Mouse (Mus musculus): ENCODE results near the gene Snw1.

DNA sequence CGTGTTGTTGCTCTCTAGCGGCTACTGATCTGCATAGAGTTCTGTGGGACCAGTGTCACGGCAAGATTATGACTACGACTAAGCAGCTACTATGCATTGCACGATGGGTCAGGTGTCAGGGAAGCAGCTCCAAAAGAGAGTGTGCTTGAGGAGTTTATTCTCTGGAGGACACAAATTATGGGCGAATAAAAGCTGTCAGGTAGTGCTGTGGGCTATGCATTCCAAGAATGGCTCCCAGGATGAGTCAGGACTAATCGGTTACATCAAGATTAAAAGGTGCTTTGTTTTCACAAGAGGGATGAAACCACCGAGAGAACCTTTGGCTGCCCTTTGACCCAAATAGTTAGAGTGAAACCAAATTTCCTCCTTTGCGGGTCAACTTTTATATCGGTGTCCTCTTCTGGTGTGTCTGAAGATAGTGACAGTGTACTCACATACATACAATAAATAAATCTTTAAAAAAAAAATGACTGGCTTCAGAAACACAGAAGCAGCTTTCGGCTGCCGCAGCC lies 52.0 kb downstream of the Snw1 start:
- TF ChIP-seq POLR2A (IDR thresholded peaks at IDR 0.05; ENCODE audit: borderline replicate concordance, low read depth, low read length) (no peak), CTCF (IDR thresholded peaks at IDR 0.05; ENCODE audit: low read depth, low read length) (no peak)

All from bone marrow macrophage, adult 2 months (primary cell).